Mouse (Mus musculus): ENCODE results near the gene Hs1bp3. TPM values are rescaled to one million over a fixed set of nuclear protein-coding genes. Genes with fewer than 3 reads are reported as not detected.
A peak's percentile ranks its signal among the peaks of the same experiment; 100 is the strongest.

Hs1bp3 gene
- polyA plus RNA-seq, 1 experiment from 2014 or later: 15.2 TPM

- 72% methylated on average over 4 of the region's 4 CpGs for WGBS
Observed at GRCm38 (mm10) chr12:8312266-8312665, 966 bp upstream of the Hs1bp3 start.

DNA sequence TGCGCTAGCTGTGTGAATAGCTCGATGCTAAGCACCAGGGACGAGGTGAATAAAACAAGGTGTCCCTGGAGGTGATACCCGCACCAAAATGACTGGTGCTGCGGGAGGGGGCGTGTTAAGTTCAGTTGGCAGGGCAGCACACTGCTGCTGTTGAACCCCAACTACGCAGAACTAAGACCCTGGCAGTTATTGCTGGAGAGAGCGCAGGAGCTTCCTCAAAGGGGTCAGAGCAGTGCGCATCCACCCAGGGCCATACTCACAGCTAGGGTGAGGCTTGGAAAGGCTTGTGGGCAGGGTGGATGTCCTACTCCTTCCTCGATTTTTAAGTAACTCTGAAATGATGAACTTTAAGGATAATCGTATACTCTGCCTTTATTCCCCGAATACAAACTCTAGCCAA is 541 bp downstream of the Hs1bp3 start:
- 17% methylated on average over 12 of the region's 12 CpGs for WGBS
- Histone ChIP-seq H3K9me3 (no peaks in the 10 kb centered on the region), H3K27ac (peak overlapping the region; percentile 88), H3K4me3 (peak overlapping the region; percentile 80), H3K27me3 (ENCODE audit: insufficient read depth, poor library complexity, severe bottlenecking) (peaks cover 31% of the 10 kb centered on the region), H3K4me1 (peaks cover 12% of the 10 kb centered on the region), H3K36me3 (peaks cover 21% of the 10 kb centered on the region)
- no peak for DNase-seq (ENCODE audit: low spot score)

More at GRCm38 (mm10) chr12:8312266-8312665, 966 bp upstream of the Hs1bp3 start:
- H3K9me3 ChIP-seq: no peaks in the 10 kb centered on the region
- H3K27ac ChIP-seq: no peak overlapping the region
- DNase-seq (ENCODE audit: low spot score): no peak
- peaks cover 7% of the 10 kb centered on the region; the same call in 1 of the 2 replicates for H3K36me3 ChIP-seq
- peaks cover 12% of the 10 kb centered on the region for H3K4me1 ChIP-seq
- H3K4me3 ChIP-seq: no peak overlapping the region
- peaks cover 31% of the 10 kb centered on the region for H3K27me3 ChIP-seq (ENCODE audit: insufficient read depth, poor library complexity, severe bottlenecking)

DNA sequence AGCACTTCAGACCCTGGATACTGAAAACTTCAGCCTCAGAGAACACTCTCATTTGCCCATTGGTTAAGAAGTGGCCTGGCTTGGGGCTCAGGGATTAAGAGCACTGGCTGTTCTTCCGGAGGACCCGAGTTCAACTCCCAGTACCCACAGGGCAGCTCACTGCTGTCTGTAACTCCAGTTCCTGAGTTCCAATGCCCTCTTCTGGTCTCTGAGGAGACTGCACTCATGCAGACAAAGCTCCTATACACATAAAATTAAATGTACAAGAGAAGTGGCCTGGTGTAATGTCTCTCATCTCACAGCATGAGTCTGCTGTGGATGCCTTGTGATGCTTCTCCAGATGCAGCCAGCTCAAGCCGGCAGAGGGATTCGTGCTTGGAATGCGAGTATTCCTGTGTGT is 3.3 kb downstream of the Hs1bp3 start:
- Histone ChIP-seq H3K27ac (no peak overlapping the region), H3K4me1 (peaks cover 12% of the 10 kb centered on the region), H3K9me3 (no peaks in the 10 kb centered on the region), H3K4me3 (no peak overlapping the region), H3K36me3 (peaks cover 46% of the 10 kb centered on the region), H3K27me3 (ENCODE audit: insufficient read depth, poor library complexity, severe bottlenecking) (peaks cover 5% of the 10 kb centered on the region)
- DNase-seq (ENCODE audit: low spot score): no peak
- WGBS: 82% methylated on average over 5 of the region's 5 CpGs

GRCm38 (mm10) chr12:8320084-8320713 is 7.0 kb downstream of the Hs1bp3 start:
- no peaks in the 10 kb centered on the region for H3K27me3 ChIP-seq (ENCODE audit: insufficient read depth, poor library complexity, severe bottlenecking)
- DNase-seq (ENCODE audit: low spot score): no peak
- H3K4me1 ChIP-seq: 0 out of 2 replicates have a peak, but pooled peaks cover 3% of the 10 kb centered on the region
- no peak overlapping the region for H3K27ac ChIP-seq
- no peak overlapping the region for H3K4me3 ChIP-seq
- 37% methylated on average over 5 of the region's 5 CpGs for WGBS
- no peaks in the 10 kb centered on the region for H3K9me3 ChIP-seq
- H3K36me3 ChIP-seq: peaks cover 67% of the 10 kb centered on the region

- no peak overlapping the region for H3K4me3 ChIP-seq
- 85% methylated on average over 10 of the region's 10 CpGs for WGBS
- DNase-seq (ENCODE audit: low spot score): no peak
- H3K4me1 ChIP-seq: 0 out of 2 replicates have a peak, but pooled peaks cover 3% of the 10 kb centered on the region
- no peaks in the 10 kb centered on the region for H3K9me3 ChIP-seq
- no peaks in the 10 kb centered on the region for H3K27me3 ChIP-seq (ENCODE audit: insufficient read depth, poor library complexity, severe bottlenecking)
- H3K27ac ChIP-seq: no peak overlapping the region
- H3K36me3 ChIP-seq: peaks cover 64% of the 10 kb centered on the region
Observed at GRCm38 (mm10) chr12:8321506-8321905, 8.3 kb downstream of the Hs1bp3 start.

DNA sequence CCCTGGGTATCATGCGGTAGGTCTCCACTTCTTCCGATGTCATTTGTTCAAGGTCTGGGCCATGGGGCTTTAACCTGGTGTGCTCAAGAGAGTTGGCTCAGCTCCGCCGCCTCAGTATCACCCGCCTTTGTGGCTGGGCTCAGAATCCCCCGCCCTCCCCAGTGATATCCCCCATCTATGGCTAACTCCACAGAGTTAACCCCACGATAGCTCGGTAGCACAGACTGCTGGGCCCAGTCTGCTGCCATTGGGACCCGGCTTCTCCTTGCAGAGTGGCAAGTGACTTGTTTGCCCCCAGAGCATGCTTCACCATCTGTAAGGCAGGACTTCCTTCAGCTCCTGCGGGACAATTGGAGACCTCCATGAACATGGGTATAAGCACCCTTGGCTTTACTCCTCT is 10.9 kb downstream of the Hs1bp3 start:
- Histone ChIP-seq H3K4me3 (no peak overlapping the region), H3K9me3 (no peaks in the 10 kb centered on the region), H3K27ac (no peak overlapping the region), H3K4me1 (peaks cover 6% of the 10 kb centered on the region; the same call in 1 of the 2 replicates), H3K27me3 (ENCODE audit: insufficient read depth, poor library complexity, severe bottlenecking) (no peaks in the 10 kb centered on the region), H3K36me3 (peaks cover 47% of the 10 kb centered on the region)
- no peak for DNase-seq (ENCODE audit: low spot score)
- WGBS: 74% methylated on average over 10 of the region's 10 CpGs

DNA sequence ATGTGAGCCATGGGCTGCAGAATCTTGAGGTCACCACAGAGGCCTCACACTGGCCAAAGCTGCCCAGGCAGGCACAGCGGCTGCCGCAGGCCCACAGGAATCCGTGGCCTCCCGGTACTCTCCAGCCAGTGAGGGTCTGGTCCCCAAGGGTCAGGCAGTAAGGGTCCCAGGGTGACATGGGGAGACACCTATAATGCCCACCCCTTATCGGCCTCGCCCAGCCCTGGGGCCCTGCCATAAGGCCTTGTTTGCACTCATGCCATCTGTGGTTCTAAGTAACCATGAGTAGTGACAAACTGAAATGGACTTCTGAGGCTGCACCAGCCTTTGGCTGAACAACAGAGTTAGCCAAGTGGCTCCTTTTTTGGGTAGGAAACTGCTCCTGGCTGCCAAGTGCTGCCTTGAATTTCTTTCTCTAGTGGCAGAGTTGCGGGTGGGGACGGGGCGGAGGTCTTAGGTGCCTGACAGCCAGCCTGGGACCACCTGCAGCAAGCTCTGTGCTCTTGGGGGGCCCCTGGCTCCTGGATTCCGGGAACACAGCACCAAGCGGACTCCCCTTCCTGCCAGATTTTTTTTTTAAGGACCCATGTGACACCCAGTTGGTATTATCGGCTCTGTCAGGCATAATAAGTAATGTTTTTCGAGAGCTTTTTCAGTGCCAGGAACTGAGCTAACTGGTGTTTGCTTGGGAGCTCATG is 12.2 kb downstream of the Hs1bp3 start:
- H3K4me1 ChIP-seq: peaks cover 7% of the 10 kb centered on the region
- 88% methylated on average over 13 of the region's 13 CpGs for WGBS
- no peaks in the 10 kb centered on the region for H3K27me3 ChIP-seq (ENCODE audit: insufficient read depth, poor library complexity, severe bottlenecking)
- H3K27ac ChIP-seq: no peak overlapping the region
- no peaks in the 10 kb centered on the region for H3K9me3 ChIP-seq
- no peak overlapping the region for H3K4me3 ChIP-seq
- no peak for DNase-seq (ENCODE audit: low spot score)
- peaks cover 44% of the 10 kb centered on the region for H3K36me3 ChIP-seq

DNA sequence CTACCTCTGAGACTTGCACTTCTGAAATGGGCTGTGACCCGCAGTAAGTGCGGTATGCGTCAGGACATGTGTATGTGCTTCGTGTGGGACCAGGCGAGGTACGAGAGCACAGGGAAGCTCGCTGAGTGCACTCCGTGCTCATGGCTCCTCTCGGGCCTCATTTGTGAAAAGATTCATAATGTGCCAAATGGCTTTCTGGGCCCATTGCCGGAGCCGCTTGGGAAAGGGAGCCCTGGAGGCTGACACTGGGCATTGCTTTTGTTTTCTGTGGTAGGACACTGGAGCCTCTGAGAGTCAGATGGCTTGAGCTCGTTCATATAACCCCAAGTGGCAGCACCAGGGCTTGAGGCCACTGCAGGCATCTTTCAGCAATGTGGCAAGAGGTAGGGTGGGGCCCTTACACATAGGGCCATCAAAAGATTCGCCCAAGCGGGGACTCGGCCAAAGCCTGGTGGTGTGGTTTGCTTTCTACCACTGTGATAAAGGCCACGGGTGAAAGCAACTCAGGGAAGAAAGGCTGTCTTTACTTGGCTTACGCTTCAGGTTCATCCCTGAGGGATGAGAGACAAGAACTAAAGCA is 12.8 kb downstream of the Hs1bp3 start:
- DNase-seq (ENCODE audit: low spot score): no peak
- 93% methylated on average over 17 of the region's 17 CpGs for WGBS
- Histone ChIP-seq H3K27ac (no peak overlapping the region), H3K27me3 (ENCODE audit: insufficient read depth, poor library complexity, severe bottlenecking) (no peaks in the 10 kb centered on the region), H3K4me3 (no peak overlapping the region), H3K4me1 (peaks cover 13% of the 10 kb centered on the region), H3K9me3 (no peaks in the 10 kb centered on the region), H3K36me3 (peaks cover 38% of the 10 kb centered on the region)

DNA sequence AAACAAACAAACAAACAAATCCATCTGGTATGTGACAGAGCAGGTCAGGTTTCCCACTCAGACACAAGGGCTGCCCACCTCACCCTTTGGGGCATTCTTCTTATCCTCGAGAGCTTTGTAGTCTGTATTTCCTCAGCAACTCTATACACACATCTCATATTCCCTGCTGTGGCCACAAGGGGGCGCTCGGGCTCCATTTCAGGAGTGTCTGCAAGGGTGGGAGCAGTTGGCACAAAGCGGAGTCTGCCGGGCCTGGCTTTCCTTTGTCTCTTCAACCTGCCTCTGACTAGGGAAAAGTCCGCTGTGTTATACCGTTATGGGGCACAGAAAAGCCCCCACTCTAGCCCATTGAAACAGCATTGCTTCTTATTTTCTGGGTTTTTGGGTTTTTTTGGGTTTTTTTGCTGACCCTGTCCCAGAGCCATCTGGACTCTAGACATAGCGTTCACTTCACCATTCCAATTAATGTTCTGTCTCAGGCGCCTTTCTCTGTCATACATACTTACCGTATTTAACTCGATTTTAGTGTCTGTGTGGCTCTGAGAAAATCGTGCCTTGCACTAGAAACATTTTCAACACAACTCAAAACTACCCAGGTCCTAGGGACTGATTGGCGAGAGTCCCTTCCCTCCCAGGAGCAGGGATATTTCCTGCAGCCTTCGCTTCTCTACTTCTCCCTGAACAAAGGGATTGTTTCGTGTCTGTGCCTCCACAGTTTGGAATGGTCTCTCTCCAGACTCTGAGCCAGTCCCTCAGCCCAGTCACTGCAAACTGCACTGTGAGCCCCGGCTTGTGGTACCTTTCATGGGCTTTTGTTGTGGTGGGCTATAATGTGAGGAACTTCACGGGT is 13.8 kb downstream of the Hs1bp3 start:
- WGBS: 43% methylated on average over 17 of the region's 17 CpGs
- peak overlapping the region; percentile 77 for H3K27ac ChIP-seq
- H3K27me3 ChIP-seq (ENCODE audit: insufficient read depth, poor library complexity, severe bottlenecking): no peaks in the 10 kb centered on the region
- H3K4me3 ChIP-seq: no peak overlapping the region
- DNase-seq (ENCODE audit: low spot score): peak; percentile 95
- peaks cover 23% of the 10 kb centered on the region for H3K4me1 ChIP-seq
- no peaks in the 10 kb centered on the region for H3K9me3 ChIP-seq
- H3K36me3 ChIP-seq: peaks cover 28% of the 10 kb centered on the region

DNA sequence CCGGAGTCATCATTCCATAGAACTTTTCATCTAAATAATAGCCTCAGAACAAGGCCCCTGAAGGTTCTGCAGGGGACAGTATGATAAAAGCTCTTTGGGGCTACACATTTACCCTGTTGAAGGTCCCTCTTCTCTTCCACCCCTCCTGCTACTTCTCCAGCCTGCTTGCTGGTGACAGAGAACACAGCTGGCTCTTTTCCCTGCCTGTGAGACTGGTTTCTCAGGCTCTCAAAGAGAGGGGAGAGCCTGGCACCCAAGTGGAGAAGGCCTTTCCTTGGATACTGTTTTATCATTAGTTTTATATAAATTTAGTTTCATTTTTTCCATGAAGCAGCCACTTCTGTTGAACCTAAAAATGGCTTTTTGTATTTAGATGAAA is 14.4 kb downstream of the Hs1bp3 start:
- Histone ChIP-seq H3K27ac (peak overlapping the region; percentile 77), H3K9me3 (no peaks in the 10 kb centered on the region), H3K4me3 (no peak overlapping the region), H3K4me1 (peaks cover 26% of the 10 kb centered on the region), H3K27me3 (ENCODE audit: insufficient read depth, poor library complexity, severe bottlenecking) (no peaks in the 10 kb centered on the region), H3K36me3 (peaks cover 27% of the 10 kb centered on the region)
- 82% methylated on average over 1 of the region's 1 CpGs for WGBS
- DNase-seq (ENCODE audit: low spot score): no peak

DNA sequence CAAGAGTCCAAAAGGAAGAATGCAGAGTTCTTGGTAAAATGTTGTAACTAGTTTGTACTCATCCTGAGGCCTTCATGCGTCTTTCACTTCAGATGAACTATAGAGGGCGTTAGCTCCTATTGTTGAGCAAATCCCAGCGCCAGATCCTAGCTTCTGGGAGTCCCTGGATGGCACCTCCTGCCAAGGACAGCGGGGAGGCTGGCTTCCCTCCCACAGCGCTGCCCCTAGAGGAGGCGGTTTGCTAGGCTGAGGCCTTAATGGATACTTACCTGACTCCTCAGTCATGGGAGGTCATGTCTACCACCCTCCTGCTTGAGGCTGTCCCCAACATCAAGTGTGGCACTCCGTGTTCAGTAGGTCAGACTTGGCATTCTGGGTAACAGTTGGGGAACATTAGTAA is 16.0 kb downstream of the Hs1bp3 start:
- H3K4me3 ChIP-seq: no peak overlapping the region
- H3K27ac ChIP-seq: no peak overlapping the region
- peaks cover 21% of the 10 kb centered on the region for H3K36me3 ChIP-seq
- no peak for DNase-seq (ENCODE audit: low spot score)
- H3K27me3 ChIP-seq (ENCODE audit: insufficient read depth, poor library complexity, severe bottlenecking): no peaks in the 10 kb centered on the region
- peaks cover 34% of the 10 kb centered on the region for H3K4me1 ChIP-seq
- H3K9me3 ChIP-seq: no peaks in the 10 kb centered on the region
- WGBS: 86% methylated on average over 7 of the region's 7 CpGs

- Histone ChIP-seq H3K4me1 (peaks cover 34% of the 10 kb centered on the region), H3K9me3 (no peaks in the 10 kb centered on the region), H3K36me3 (peaks cover 24% of the 10 kb centered on the region), H3K27me3 (ENCODE audit: insufficient read depth, poor library complexity, severe bottlenecking) (no peaks in the 10 kb centered on the region), H3K4me3 (no peak overlapping the region; the same call in 1 of the 2 replicates), H3K27ac (peak overlapping the region; percentile 63)
- DNase-seq (ENCODE audit: low spot score): peak; percentile 88
- 41% methylated on average over 14 of the region's 14 CpGs for WGBS
Observed at GRCm38 (mm10) chr12:8331489-8332173, 18.4 kb downstream of the Hs1bp3 start.
